ENCODE assay signal across 9 mouse cellular contexts in the genomic region with DNA sequence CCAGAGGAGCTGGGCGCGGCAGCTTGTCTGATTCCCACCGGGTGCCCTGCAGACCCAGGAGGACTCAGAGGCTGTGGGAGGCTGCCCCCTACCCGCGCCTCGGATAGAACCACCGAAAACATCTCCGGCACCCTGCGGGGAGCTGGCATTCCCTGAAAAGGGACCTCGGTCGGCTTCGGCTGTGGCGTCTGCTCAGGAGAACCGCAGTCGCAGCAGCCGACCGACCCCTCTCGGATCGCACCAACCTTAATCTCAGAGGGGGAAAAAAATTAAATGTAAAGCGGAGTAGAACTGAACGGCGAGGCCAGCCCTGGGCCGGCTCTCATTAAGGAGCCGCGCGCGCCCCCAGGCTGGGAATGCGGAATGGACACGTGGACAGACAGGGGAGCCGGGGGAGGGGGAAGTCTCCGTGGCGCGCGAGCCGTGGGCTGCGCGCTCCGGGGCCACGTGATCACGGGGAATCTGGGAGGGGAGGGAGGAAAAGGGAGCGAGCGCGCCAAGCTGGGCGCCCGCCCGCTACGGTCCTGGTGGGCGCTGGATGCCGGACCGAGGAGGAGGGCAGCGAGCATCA. TPM values are rescaled to one million over a fixed set of nuclear protein-coding genes. Genes with fewer than 3 reads are reported as not detected.
DNase-seq lines count a peak whose midpoint lies in the region; ATAC-seq lines count a peak whose summit lies in the region.
"Had no signal": no experiment of that assay in that cellular context is flagged by ENCODE, and none has a peak within 500 bp of the region (broad histone marks: within the 10 kb centered on the region; RNA-seq: fewer than 3 reads in every experiment).

No protein-coding gene starts in this region.

- intact Hi-C loops in left cerebral cortex, postnatal 25 days (cut with DNase I): loop anchor here (5.0 kb wide), 3 partner anchors 225 to 485 kb away; a partner anchor contains a TSS

- H3K36me3 ChIP-seq in forebrain, embryonic 11.5 days (ENCODE audit: control insufficient read depth, insufficient read depth, low read length): no peaks in the 10 kb centered on the region
- no peaks in the 10 kb centered on the region for H3K36me3 ChIP-seq in hindbrain, embryonic 14.5 days (replicated peaks; ENCODE audit: control insufficient read depth, insufficient read depth)
- H3K36me3 ChIP-seq in neural tube, embryonic 13.5 days: no peaks in the 10 kb centered on the region

- H3K4me2 ChIP-seq in forebrain, embryonic 11.5 days (ENCODE audit: low read depth, low read length, severe bottlenecking): peak overlapping the region; percentile 79
- peak overlapping the region; percentile 99 for H3K4me2 ChIP-seq in hindbrain, embryonic 14.5 days (replicated peaks)
- peak overlapping the region; percentile 78 for H3K4me2 ChIP-seq in neural tube, embryonic 13.5 days

- ATAC-seq in forebrain, embryonic 11.5 days (replicated peaks; ENCODE audit: low FRiP score): peak; percentile 66
- peak; percentile 85 for ATAC-seq in hindbrain, embryonic 14.5 days (ENCODE audit: low FRiP score)
- ATAC-seq in neural tube, embryonic 13.5 days (ENCODE audit: low read depth): peak; percentile 69
- no peak for ATAC-seq in megakaryocyte, adult 5-6 weeks (ENCODE audit: poor library complexity, severe bottlenecking)

- H3K27ac ChIP-seq in forebrain, embryonic 11.5 days (ENCODE audit: low read depth, low read length): no peak overlapping the region
- peak overlapping the region; percentile 77 for H3K27ac ChIP-seq in hindbrain, embryonic 14.5 days
- peak overlapping the region; percentile 76 for H3K27ac ChIP-seq in neural tube, embryonic 13.5 days (replicated peaks)

- WGBS in forebrain, embryonic 11.5 days: under 1% methylated on average over 45 of the region's 51 CpGs
- whole genome bisulfite sequencing in hindbrain, embryonic 14.5 days: under 1% methylated on average over 48 of the region's 51 CpGs
- WGBS in neural tube, embryonic 13.5 days: under 1% methylated on average over 51 of the region's 51 CpGs

- DNase-seq in R1 (ENCODE audit: low read depth, low spot score): peak; percentile 50
- DNase-seq in brain, embryonic 18.5 days (ENCODE audit: low read depth, low spot score): peak; percentile 78
- peak; percentile 86 for DNase-seq in forebrain, embryonic 11.5 days (ENCODE audit: low spot score)
- peak; percentile 81 for DNase-seq in hindbrain, embryonic 14.5 days (ENCODE audit: low spot score)
- peak; percentile 78 to 82 for DNase-seq in left cerebral cortex, postnatal 25 days (ENCODE audit: low spot score in 2 of 2)
- no peak for DNase-seq in c-Kit-positive CD71-positive TER-119-positive erythroid progenitor cells, embryonic 14.5 days (ENCODE audit: low spot score)

- peaks cover 10% of the 10 kb centered on the region for H3K4me1 ChIP-seq in forebrain, embryonic 11.5 days (replicated peaks; ENCODE audit: control insufficient read depth, insufficient read depth, low read length)
- peaks cover 17% of the 10 kb centered on the region for H3K4me1 ChIP-seq in hindbrain, embryonic 14.5 days (replicated peaks; ENCODE audit: control insufficient read depth, insufficient read depth, low read length)
- H3K4me1 ChIP-seq in neural tube, embryonic 13.5 days (replicated peaks): peaks cover 49% of the 10 kb centered on the region

- no peaks in the 10 kb centered on the region for H3K9me3 ChIP-seq in forebrain, embryonic 11.5 days (ENCODE audit: control insufficient read depth, low read length)
- H3K9me3 ChIP-seq in hindbrain, embryonic 14.5 days (ENCODE audit: control insufficient read depth, low read length): no peaks in the 10 kb centered on the region
- no peaks in the 10 kb centered on the region for H3K9me3 ChIP-seq in neural tube, embryonic 13.5 days

- H3K27me3 ChIP-seq in forebrain, embryonic 11.5 days (ENCODE audit: control insufficient read depth, insufficient read depth, low read length): peaks cover 50% of the 10 kb centered on the region
- peaks cover 63% of the 10 kb centered on the region for H3K27me3 ChIP-seq in hindbrain, embryonic 14.5 days (ENCODE audit: control insufficient read depth, insufficient read depth, low read length)
- H3K27me3 ChIP-seq in neural tube, embryonic 13.5 days: peaks cover 60% of the 10 kb centered on the region

- peak overlapping the region; percentile 54 for H3K4me3 ChIP-seq in forebrain, embryonic 11.5 days (ENCODE audit: low read depth, low read length)
- H3K4me3 ChIP-seq in hindbrain, embryonic 14.5 days (replicated peaks; ENCODE audit: low read length): peak overlapping the region; percentile 75
- peak overlapping the region; percentile 71 for H3K4me3 ChIP-seq in neural tube, embryonic 13.5 days
- H3K4me3 ChIP-seq: erythroblast, embryonic 14.5 days had no signal

- H3K9ac ChIP-seq in forebrain, embryonic 11.5 days (ENCODE audit: low read length): peak overlapping the region; percentile 59
- H3K9ac ChIP-seq in hindbrain, embryonic 14.5 days: peak overlapping the region; percentile 79
- H3K9ac ChIP-seq in neural tube, embryonic 13.5 days: peak overlapping the region; percentile 78

RNA-seq across cellular contexts. Expression of a gene that starts 1.6 kb away (rescaled TPM):
- 0.55 and 0.84 TPM in 2 replicates for polyA plus RNA-seq in forebrain, embryonic 11.5 days (2014; fragmentation: Nextera tagmentation; extraction: Ambion mirVana)
- polyA plus RNA-seq in hindbrain, embryonic 14.5 days (2014; fragmentation: Nextera tagmentation; extraction: Ambion mirVana): 5.1 and 6.9 TPM in 2 replicates
- total RNA-seq in left cerebral cortex, postnatal 25 days (2021): 10 to 100 TPM; 17.7 to 19.1 TPM
- polyA plus RNA-seq in neural tube, embryonic 13.5 days (2015; fragmentation: Nextera tagmentation; extraction: Ambion mirVana): 4.5 and 5.1 TPM in 2 replicates
- not detected in 2 replicates for total RNA-seq in megakaryocyte, adult 5-6 weeks (2015)
- not detected in 2 replicates for total RNA-seq in megakaryocyte, adult 5-6 weeks (2017)
- polyA plus RNA-seq: erythroblast, embryonic 14.5 days had no signal
